8 mouse cellular contexts compared by ENCODE assay signal in the genomic region with DNA sequence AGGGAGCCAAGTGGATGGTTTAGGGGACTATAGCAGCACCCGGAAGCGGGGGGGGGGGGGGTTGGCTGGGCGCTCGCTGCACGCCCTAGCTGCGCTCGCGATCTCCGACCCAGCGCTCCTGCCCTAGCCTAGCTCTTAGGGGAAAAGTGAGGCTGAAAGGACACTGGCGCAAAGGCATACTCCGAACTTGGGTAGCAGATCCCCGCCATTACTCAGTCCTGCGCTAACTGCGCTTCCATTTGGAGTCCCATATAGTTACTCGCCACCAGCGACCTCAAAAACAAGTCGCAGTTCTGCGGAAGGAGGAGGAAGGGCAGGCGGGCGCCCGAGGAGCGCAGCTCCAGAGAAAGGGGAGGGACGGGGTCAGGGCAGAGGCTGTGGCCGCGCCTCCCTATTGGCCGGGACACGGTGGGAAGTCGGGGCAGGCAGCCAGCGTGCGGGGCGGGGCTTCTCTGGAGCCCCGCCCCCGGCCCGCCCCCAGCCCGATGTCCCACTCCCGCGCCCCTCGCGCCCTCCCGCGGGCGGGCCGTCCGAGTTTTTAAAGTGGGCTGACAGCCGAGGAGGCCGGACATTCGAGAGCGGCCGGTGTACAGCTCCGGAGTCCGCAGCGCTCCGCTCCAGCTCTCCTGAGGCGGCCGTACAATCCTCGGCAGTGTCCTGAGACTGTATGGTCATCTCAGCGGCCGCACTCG. TPM values are rescaled to one million over a fixed set of nuclear protein-coding genes. Genes with fewer than 3 reads are reported as not detected.
DNase-seq lines count a peak whose midpoint lies in the region; ATAC-seq and TF ChIP-seq lines count a peak whose summit lies in the region.

A gene (plus strand): TSS at position 571 of the 692 bp plus-strand sequence.

- peak within 1 kb of the TSS; percentile 94 for H3K4me2 ChIP-seq in embryonic facial prominence, embryonic 13.5 days
- H3K4me2 ChIP-seq in limb, embryonic 13.5 days (replicated peaks), result peak within 1 kb of the TSS; percentile 89
- H3K4me2 ChIP-seq in midbrain, embryonic 14.5 days (ENCODE audit: low read length), result peak within 1 kb of the TSS; percentile 79

- TF ChIP-seq CTCF in kidney, adult 2 months (conservative IDR thresholded peaks at IDR 0.05; ENCODE audit: insufficient read depth, insufficient read length, low read depth, low read length), result 0 out of 2 replicates have a peak, but pooled peaks have one; percentile 17
- TF ChIP-seq CTCF in small intestine, adult 2 months (IDR thresholded peaks at IDR 0.05; ENCODE audit: extremely low read depth, insufficient read length, insufficient replicate concordance, low read depth, low read length), result peak; percentile 12; the same call in 1 of the 2 replicates

- TF ChIP-seq POLR2A in kidney, adult 2 months (IDR thresholded peaks at IDR 0.05; ENCODE audit: low read depth, low read length), result peak; percentile 89
- TF ChIP-seq POLR2A in small intestine, adult 2 months (IDR thresholded peaks at IDR 0.05; ENCODE audit: low read depth, low read length), result peak; percentile 90

- peak within 1 kb of the TSS; percentile 69 for H3K9ac ChIP-seq in embryonic facial prominence, embryonic 13.5 days
- H3K9ac ChIP-seq in limb, embryonic 13.5 days, result peak within 1 kb of the TSS; percentile 59
- no peak within 1 kb of the TSS; the same call in 1 of the 2 replicates for H3K9ac ChIP-seq in midbrain, embryonic 14.5 days (replicated peaks; ENCODE audit: low read length)

- DNase-seq in adrenal gland, postnatal 4 days (ENCODE audit: low spot score in 2 of 2), result peak; percentile 81 to 82
- peak; percentile 93 for DNase-seq in heart, adult 8-10 months (ENCODE audit: low spot score)
- DNase-seq in kidney, adult 2 months, result peak; percentile 95
- DNase-seq in midbrain, embryonic 14.5 days, result peak; percentile 75

- WGBS in embryonic facial prominence, embryonic 13.5 days, result under 1% methylated on average over 59 of the region's 60 CpGs
- 1% methylated on average over 56 of the region's 60 CpGs for WGBS in kidney, adult 2 months
- under 1% methylated on average over 46 of the region's 60 CpGs for WGBS in limb, embryonic 13.5 days
- WGBS in midbrain, embryonic 14.5 days, result under 1% methylated on average over 59 of the region's 60 CpGs
- 1% methylated on average over 57 of the region's 60 CpGs for WGBS in small intestine, adult 2 months

- no peaks in the 10 kb centered on the region for H3K36me3 ChIP-seq in embryonic facial prominence, embryonic 13.5 days
- no peaks in the 10 kb centered on the region for H3K36me3 ChIP-seq in kidney, adult 2 months (ENCODE audit: control insufficient read depth, insufficient read depth, low read length)
- H3K36me3 ChIP-seq in limb, embryonic 13.5 days, result no peaks in the 10 kb centered on the region
- H3K36me3 ChIP-seq in midbrain, embryonic 14.5 days (ENCODE audit: control insufficient read depth, insufficient read depth, low read length), result no peaks in the 10 kb centered on the region
- H3K36me3 ChIP-seq in small intestine, adult 2 months (ENCODE audit: control insufficient read depth, insufficient read depth, low read length), result no peaks in the 10 kb centered on the region

- peaks cover 67% of the 10 kb centered on the region for H3K27me3 ChIP-seq in embryonic facial prominence, embryonic 13.5 days
- H3K27me3 ChIP-seq in kidney, adult 2 months (replicated peaks; ENCODE audit: control insufficient read depth, insufficient read depth, low read length), result no peaks in the 10 kb centered on the region
- peaks cover 65% of the 10 kb centered on the region for H3K27me3 ChIP-seq in limb, embryonic 13.5 days
- H3K27me3 ChIP-seq in midbrain, embryonic 14.5 days (ENCODE audit: control insufficient read depth, insufficient read depth, low read length), result peaks cover 58% of the 10 kb centered on the region
- peaks cover 4% of the 10 kb centered on the region; the same call in 1 of the 2 replicates for H3K27me3 ChIP-seq in small intestine, adult 2 months (ENCODE audit: control insufficient read depth, insufficient read depth, low read length)

- peaks cover 22% of the 10 kb centered on the region for H3K4me1 ChIP-seq in embryonic facial prominence, embryonic 13.5 days
- no peaks in the 10 kb centered on the region; the same call in 1 of the 2 replicates for H3K4me1 ChIP-seq in kidney, adult 2 months (ENCODE audit: control insufficient read depth, insufficient read depth, low read length)
- H3K4me1 ChIP-seq in limb, embryonic 13.5 days, result peaks cover 20% of the 10 kb centered on the region
- peaks cover 24% of the 10 kb centered on the region for H3K4me1 ChIP-seq in midbrain, embryonic 14.5 days (ENCODE audit: control insufficient read depth, insufficient read depth, low read length)
- peaks cover 11% of the 10 kb centered on the region for H3K4me1 ChIP-seq in small intestine, adult 2 months (ENCODE audit: control insufficient read depth, insufficient read depth, insufficient read length, low read length)

- peak within 1 kb of the TSS; percentile 57 for H3K4me3 ChIP-seq in embryonic facial prominence, embryonic 13.5 days
- H3K4me3 ChIP-seq in kidney, adult 2 months (ENCODE audit: insufficient read depth, low read depth, low read length), result peak within 1 kb of the TSS; percentile 75
- peak within 1 kb of the TSS; percentile 55 for H3K4me3 ChIP-seq in limb, embryonic 13.5 days
- peak within 1 kb of the TSS; percentile 45 for H3K4me3 ChIP-seq in midbrain, embryonic 14.5 days (replicated peaks; ENCODE audit: low read depth, low read length)
- H3K4me3 ChIP-seq in small intestine, adult 2 months (ENCODE audit: low read depth, low read length), result peak within 1 kb of the TSS; percentile 83

- H3K27ac ChIP-seq in embryonic facial prominence, embryonic 13.5 days, result no peak within 1 kb of the TSS
- peak within 1 kb of the TSS; percentile 97 for H3K27ac ChIP-seq in kidney, adult 2 months (ENCODE audit: insufficient read depth, low read depth, low read length)
- H3K27ac ChIP-seq in limb, embryonic 13.5 days, result no peak within 1 kb of the TSS
- H3K27ac ChIP-seq in midbrain, embryonic 14.5 days (replicated peaks; ENCODE audit: low read depth, low read length), result no peak within 1 kb of the TSS
- H3K27ac ChIP-seq in small intestine, adult 2 months (ENCODE audit: insufficient read depth, low read depth, low read length), result peak within 1 kb of the TSS; percentile 90

- H3K9me3 ChIP-seq in embryonic facial prominence, embryonic 13.5 days, result no peaks in the 10 kb centered on the region
- H3K9me3 ChIP-seq in limb, embryonic 13.5 days, result no peaks in the 10 kb centered on the region
- H3K9me3 ChIP-seq in midbrain, embryonic 14.5 days (ENCODE audit: control insufficient read depth, low read length), result no peaks in the 10 kb centered on the region

- peak; percentile 87 for ATAC-seq in embryonic facial prominence, embryonic 13.5 days (ENCODE audit: insufficient number of reproducible peaks, insufficient read depth, low FRiP score, low TSS enrichment, low read depth)
- ATAC-seq in limb, embryonic 13.5 days (ENCODE audit: low FRiP score, low read depth), result peak; percentile 94
- peak; percentile 90 for ATAC-seq in midbrain, embryonic 14.5 days (ENCODE audit: low FRiP score, low TSS enrichment)
- no peak for ATAC-seq in erythroid progenitor cell, adult 5-6 weeks (replicated peaks; ENCODE audit: low FRiP score, poor library complexity, severe bottlenecking)

RNA-seq across cellular contexts. Expression of the gene that starts here (rescaled TPM):
- 100 to 1,000 TPM; 129 to 150 TPM for total RNA-seq in adrenal gland, postnatal 4 days (2021)
- 3.0 and 3.9 TPM in 2 replicates for polyA plus RNA-seq in embryonic facial prominence, embryonic 13.5 days (2015; fragmentation: Nextera tagmentation; extraction: Ambion mirVana)
- total RNA-seq in heart, adult 8-10 months (2022), result 100 to 1,000 TPM; 241 to 287 (median 262) TPM
- polyA plus RNA-seq in kidney, adult 2 months (2012; rRNA removed), result 75.9 and 108 TPM in 2 replicates
- 2.8 and 3.4 TPM in 2 replicates for polyA plus RNA-seq in limb, embryonic 13.5 days (2015; fragmentation: Nextera tagmentation; extraction: Ambion mirVana)
- polyA plus RNA-seq in midbrain, embryonic 14.5 days (2014; fragmentation: Nextera tagmentation; extraction: Ambion mirVana), result 4.8 and 9.8 TPM in 2 replicates
- polyA plus RNA-seq in small intestine, adult 2 months (2012; rRNA removed), result 40.7 and 52.0 TPM in 2 replicates
- total RNA-seq in erythroid progenitor cell, adult 5-6 weeks (2015; ENCODE audit: low replicate concordance), result 1.4 TPM in 1 of 2 replicates, not detected in the other
- 0.15 and 0.90 TPM in 2 replicates for total RNA-seq in erythroid progenitor cell, adult 5-6 weeks (2017; ENCODE audit: low replicate concordance)

Comparison
In these comparisons a context has a peak if more than half of its experiments do, and no peak if none do; other contexts are left out.
1. RNA of the gene that starts here (total RNA-seq): 241 to 287 TPM in heart, adult 8-10 months and 129 to 150 TPM in adrenal gland, postnatal 4 days; 0.15 to 1.4 TPM in erythroid progenitor cell, adult 5-6 weeks; every median in the first group is over 10 times any median in the second.
2. H3K27ac ChIP-seq: peak in kidney, adult 2 months (single experiment) and small intestine, adult 2 months (single experiment); none in embryonic facial prominence, embryonic 13.5 days (single experiment), limb, embryonic 13.5 days (single experiment) and midbrain, embryonic 14.5 days (single experiment).
3. Peak in every context shown above with its lines, with median percentiles within 50 percentile points of each other: DNase-seq, H3K4me2 ChIP-seq and H3K4me3 ChIP-seq.